Mouse (Mus musculus) neural tube, embryonic 14.5 days (tissue): ENCODE measurements around the gene Mrnip. TPM values are rescaled to one million over a fixed set of nuclear protein-coding genes. Genes with fewer than 3 reads are reported as not detected.

Source experiments
- ATAC-seq: fragments of 200-750 bp; cut with Nextera tagmentation; 2 replicates; pipeline ENCODE4 v1.8.0; 2017; ENCODE audit warnings: low read depth, mild to moderate bottlenecking, moderate TSS enrichment, moderate library complexity
- H3K27ac ChIP-seq: fragments of 300-500 bp; sonication (generic); 2 replicates; pipeline ENCODE4 v1.5.1; 2014; ENCODE audit warnings: low read depth, mild to moderate bottlenecking, control low read depth, low read length, moderate library complexity, mixed read lengths
- H3K27me3 ChIP-seq: fragments of 300-500 bp; sonication (generic); 2 replicates; pipeline ENCODE4 v1.6.1; 2014; ENCODE audit warnings: low read length; ENCODE audit not compliant: control insufficient read depth, insufficient read depth
- H3K36me3 ChIP-seq: fragments of 300-500 bp; sonication (generic); 2 replicates; pipeline ENCODE4 v1.6.1; 2014; ENCODE audit warnings: low read length, mixed read lengths; ENCODE audit not compliant: control insufficient read depth, insufficient read depth
- H3K4me1 ChIP-seq: fragments of 300-500 bp; sonication (generic); 2 replicates; pipeline ENCODE4 v1.6.1; 2014; ENCODE audit warnings: low read length; ENCODE audit not compliant: control insufficient read depth, insufficient read depth
- H3K4me2 ChIP-seq: fragments of 300-500 bp; sonication (generic); 2 replicates; pipeline ENCODE4 v1.6.1; 2014; ENCODE audit warnings: mild to moderate bottlenecking, low read depth, low read length, control low read depth
- H3K4me3 ChIP-seq: fragments of 300-500 bp; sonication (generic); 2 replicates; pipeline ENCODE4 v1.5.1; 2014; ENCODE audit warnings: low read depth, low read length, control low read depth, mixed read lengths
- H3K9ac ChIP-seq: fragments of 300-500 bp; sonication (generic); replicated peaks from 2 replicates; pipeline ENCODE4 v1.6.1; 2014; ENCODE audit warnings: low read depth, mild to moderate bottlenecking, control low read depth, low read length, mixed read lengths
- H3K9me3 ChIP-seq: fragments of 300-500 bp; sonication (generic); 2 replicates; pipeline ENCODE4 v1.6.1; 2016; ENCODE audit warnings: low read length; ENCODE audit not compliant: control insufficient read depth
- WGBS: fragments of 180-500 bp; shearing (Covaris S2); extraction: QIAGEN DNeasy Blood & Tissue Kit; methylation state at CpG from one replicate; pipeline ENCODE4 v1.1.7; 2014; 5-methylcytosine and 5-hydroxymethylcytosine counted together
- polyA plus RNA-seq: library from polyadenylated mRNA; unstranded; fragments of >200 nt; fragmentation: Nextera tagmentation; extraction: Ambion mirVana; gene quantifications from 2 replicates; pipeline ENCODE4 v1.2.1, GENCODE M21; 2014

Mrnip gene
- polyA plus RNA-seq, 1 experiment from 2014 or later = 48.3 TPM

GRCm38 (mm10) chr11:50155785-50156184 lies 18.5 kb upstream of the Mrnip start:
- H3K27ac ChIP-seq = no peak overlapping the region
- WGBS = 96% methylated on average over 2 of the region's 2 CpGs
- no peak for ATAC-seq

DNA sequence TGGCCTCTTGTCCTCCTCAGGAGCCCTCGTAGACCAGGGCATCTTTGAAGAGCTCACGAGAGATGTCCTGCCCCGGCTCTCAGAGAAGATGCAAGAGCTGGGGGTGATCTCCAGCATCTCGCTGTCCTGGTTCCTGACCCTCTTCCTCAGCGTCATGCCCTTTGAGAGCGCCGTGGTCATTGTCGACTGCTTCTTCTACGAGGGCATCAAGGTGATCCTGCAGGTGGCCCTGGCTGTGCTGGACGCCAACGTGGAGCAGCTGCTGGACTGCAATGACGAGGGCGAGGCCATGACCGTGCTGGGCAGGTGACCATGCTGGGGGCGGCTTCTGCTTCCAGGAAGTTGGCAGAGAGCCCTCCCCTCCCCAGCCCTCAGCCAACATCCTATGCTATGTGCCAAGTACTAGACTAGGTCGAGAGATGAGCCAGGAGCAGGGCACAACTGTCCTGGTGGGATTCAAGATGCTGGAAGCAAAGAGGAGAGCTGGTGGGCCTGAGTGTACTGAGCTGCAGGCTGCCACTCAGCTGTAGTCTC lies 17.5 kb upstream of the Mrnip start:
- Histone ChIP-seq H3K4me3 (no peak overlapping the region), H3K36me3 (peaks cover 67% of the 10 kb centered on the region)

More at GRCm38 (mm10) chr11:50155785-50156184, 18.5 kb upstream of the Mrnip start:
- Histone ChIP-seq H3K4me3 (no peak overlapping the region), H3K4me2 (no peak overlapping the region), H3K4me1 (no peaks in the 10 kb centered on the region), H3K36me3 (peaks cover 75% of the 10 kb centered on the region), H3K9ac (no peak overlapping the region), H3K27me3 (no peaks in the 10 kb centered on the region), H3K9me3 (no peaks in the 10 kb centered on the region)

DNA sequence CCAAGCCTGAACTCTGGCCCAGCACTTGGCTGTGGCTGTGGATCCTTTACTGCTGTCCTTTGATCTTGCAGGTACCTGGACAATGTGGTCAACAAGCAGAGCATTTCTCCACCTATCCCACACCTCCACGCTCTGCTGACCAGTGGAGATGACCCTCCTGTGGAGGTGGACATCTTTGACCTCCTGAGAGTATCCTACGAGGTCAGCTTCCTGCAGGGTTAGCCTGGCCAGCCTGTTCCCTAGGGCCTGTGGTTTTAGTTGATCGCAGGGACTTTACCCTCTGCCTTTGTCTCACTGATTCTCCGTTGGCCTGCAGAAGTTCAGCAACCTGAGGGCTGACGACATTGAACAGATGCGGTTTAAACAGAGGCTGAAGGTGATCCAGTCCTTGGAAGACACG lies 15.9 kb upstream of the Mrnip start:
- Histone ChIP-seq H3K4me3 (no peak overlapping the region), H3K4me2 (no peak overlapping the region), H3K9ac (no peak overlapping the region), H3K9me3 (no peaks in the 10 kb centered on the region), H3K4me1 (no peaks in the 10 kb centered on the region), H3K36me3 (peaks cover 62% of the 10 kb centered on the region), H3K27ac (no peak overlapping the region), H3K27me3 (no peaks in the 10 kb centered on the region)
- WGBS = 97% methylated on average over 7 of the region's 7 CpGs
- no peak for ATAC-seq

More for the DNA sequence above, 17.5 kb upstream of the Mrnip start:
- H3K27me3 ChIP-seq = no peaks in the 10 kb centered on the region
- 97% methylated on average over 16 of the region's 16 CpGs for WGBS
- H3K9ac ChIP-seq = no peak overlapping the region
- no peaks in the 10 kb centered on the region for H3K4me1 ChIP-seq
- no peaks in the 10 kb centered on the region for H3K9me3 ChIP-seq
- no peak for ATAC-seq
- no peak overlapping the region for H3K27ac ChIP-seq
- no peak overlapping the region for H3K4me2 ChIP-seq

DNA sequence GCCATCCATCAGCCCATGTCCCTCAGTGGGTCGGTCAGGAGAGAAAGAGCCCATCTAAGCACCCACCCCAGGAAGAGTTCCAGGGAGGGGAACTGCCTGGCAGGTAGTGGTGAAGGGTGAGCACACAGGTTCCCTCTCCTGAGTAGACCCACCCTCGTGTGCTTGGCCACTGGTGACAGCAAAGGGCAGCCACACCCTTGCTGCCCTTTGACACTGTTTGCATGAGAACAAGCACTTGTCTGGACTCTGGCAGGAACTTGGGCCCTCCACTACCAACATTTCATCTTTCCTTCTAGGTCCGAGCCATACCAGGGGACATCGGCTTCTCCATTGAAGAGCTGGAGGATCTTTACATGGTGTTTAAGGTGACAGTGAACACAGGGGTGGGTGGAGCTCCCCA lies 14.9 kb upstream of the Mrnip start:
- H3K4me1 ChIP-seq = no peaks in the 10 kb centered on the region

GRCm38 (mm10) chr11:50161578-50162304 lies 12.5 kb upstream of the Mrnip start:
- Histone ChIP-seq H3K9me3 (no peaks in the 10 kb centered on the region), H3K4me1 (no peaks in the 10 kb centered on the region), H3K4me2 (no peak overlapping the region), H3K27me3 (no peaks in the 10 kb centered on the region), H3K27ac (no peak overlapping the region), H3K9ac (no peak overlapping the region), H3K36me3 (peaks cover 47% of the 10 kb centered on the region), H3K4me3 (no peak overlapping the region)
- 73% methylated on average over 10 of the region's 10 CpGs for WGBS
- ATAC-seq = peak; percentile 55; the same call in 1 of the 2 replicates

More for the DNA sequence above, 14.9 kb upstream of the Mrnip start:
- H3K27ac ChIP-seq = no peak overlapping the region
- no peak overlapping the region for H3K4me2 ChIP-seq
- no peaks in the 10 kb centered on the region for H3K9me3 ChIP-seq
- 92% methylated on average over 4 of the region's 4 CpGs for WGBS
- no peak for ATAC-seq
- H3K4me3 ChIP-seq = no peak overlapping the region
- H3K27me3 ChIP-seq = no peaks in the 10 kb centered on the region
- H3K9ac ChIP-seq = no peak overlapping the region
- peaks cover 62% of the 10 kb centered on the region for H3K36me3 ChIP-seq

- Histone ChIP-seq H3K9ac (no peak overlapping the region), H3K9me3 (no peaks in the 10 kb centered on the region), H3K4me1 (no peaks in the 10 kb centered on the region), H3K27ac (no peak overlapping the region), H3K27me3 (no peaks in the 10 kb centered on the region), H3K4me2 (no peak overlapping the region), H3K4me3 (no peak overlapping the region), H3K36me3 (peaks cover 41% of the 10 kb centered on the region)
- ATAC-seq = no peak
- WGBS = 95% methylated on average over 3 of the region's 3 CpGs
Measured at GRCm38 (mm10) chr11:50162338-50163050, 11.8 kb upstream of the Mrnip start.

GRCm38 (mm10) chr11:50168352-50168751 lies 5.9 kb upstream of the Mrnip start:
- WGBS = 92% methylated on average over 5 of the region's 5 CpGs

DNA sequence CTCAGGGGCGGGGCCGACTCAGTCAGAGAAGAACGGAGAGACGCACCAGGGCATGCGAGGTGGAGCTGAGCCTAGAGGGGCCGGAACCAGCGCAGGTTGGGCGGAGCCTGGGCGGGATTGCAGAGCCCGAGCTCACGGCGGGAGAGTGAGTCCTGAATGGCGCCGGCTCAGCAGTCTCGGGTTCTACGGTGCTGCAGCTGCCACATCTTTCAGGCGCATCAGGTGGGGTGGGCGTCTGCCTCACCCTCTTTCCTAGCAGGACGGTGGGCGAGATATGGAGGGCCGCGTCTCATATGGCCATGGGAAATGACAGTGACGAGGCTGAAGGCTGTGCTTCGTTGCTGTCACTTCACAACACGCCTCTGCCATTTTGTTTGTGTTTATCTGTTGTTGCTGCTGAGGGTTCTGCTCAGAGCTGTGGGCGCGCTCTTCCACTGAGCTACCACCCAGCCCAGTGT lies 515 bp downstream of the Mrnip start:
- under 1% methylated on average over 27 of the region's 27 CpGs for WGBS
- peak; percentile 99 for ATAC-seq
- H3K4me2 ChIP-seq = peak overlapping the region; percentile 80

More at GRCm38 (mm10) chr11:50168352-50168751, 5.9 kb upstream of the Mrnip start:
- Histone ChIP-seq H3K36me3 (peaks cover 25% of the 10 kb centered on the region), H3K9me3 (no peaks in the 10 kb centered on the region), H3K27ac (no peak overlapping the region), H3K4me3 (no peak overlapping the region), H3K4me1 (no peaks in the 10 kb centered on the region), H3K9ac (no peak overlapping the region), H3K27me3 (no peaks in the 10 kb centered on the region), H3K4me2 (no peak overlapping the region)
- ATAC-seq = no peak

GRCm38 (mm10) chr11:50176351-50176750 lies 2.1 kb downstream of the Mrnip start:
- WGBS = 87% methylated on average over 3 of the region's 3 CpGs
- Histone ChIP-seq H3K27me3 (no peaks in the 10 kb centered on the region), H3K4me1 (peaks cover 6% of the 10 kb centered on the region; the same call in 1 of the 2 replicates), H3K9me3 (no peaks in the 10 kb centered on the region), H3K27ac (no peak overlapping the region), H3K36me3 (peaks cover 9% of the 10 kb centered on the region; the same call in 1 of the 2 replicates), H3K4me2 (no peak overlapping the region), H3K9ac (no peak overlapping the region), H3K4me3 (no peak overlapping the region)
- no peak for ATAC-seq

More for the DNA sequence above, 515 bp downstream of the Mrnip start:
- Histone ChIP-seq H3K36me3 (peaks cover 9% of the 10 kb centered on the region; the same call in 1 of the 2 replicates), H3K9ac (peak overlapping the region; percentile 74), H3K27me3 (no peaks in the 10 kb centered on the region), H3K27ac (peak overlapping the region; percentile 85), H3K4me3 (peak overlapping the region; percentile 68), H3K4me1 (peaks cover 6% of the 10 kb centered on the region; the same call in 1 of the 2 replicates), H3K9me3 (no peaks in the 10 kb centered on the region)
